Mouse (Mus musculus) stomach, embryonic 15.5 days (tissue): ENCODE measurements around the gene Rcbtb2. TPM values are rescaled to one million over a fixed set of nuclear protein-coding genes. Genes with fewer than 3 reads are reported as not detected.

Experiments
- ATAC-seq: fragments of 200-750 bp; cut with Nextera tagmentation; 2 replicates; pipeline ENCODE4 v1.8.0; 2017; ENCODE audit warnings: low read depth, moderate number of reproducible peaks, moderate TSS enrichment; ENCODE audit not compliant: insufficient read depth, low FRiP score
- H3K27ac ChIP-seq: fragments of 300-500 bp; sonication (generic); 2 replicates; pipeline ENCODE4 v1.5.1; 2015; ENCODE audit warnings: mild to moderate bottlenecking, inconsistent platforms
- H3K27me3 ChIP-seq: fragments of 300-500 bp; sonication (generic); replicated peaks from 2 replicates; pipeline ENCODE4 v1.6.1; 2015; ENCODE audit warnings: inconsistent platforms
- H3K36me3 ChIP-seq: fragments of 300-500 bp; sonication (generic); 2 replicates; pipeline ENCODE4 v1.6.1; 2015; ENCODE audit warnings: inconsistent platforms
- H3K4me1 ChIP-seq: fragments of 300-500 bp; sonication (generic); 2 replicates; pipeline ENCODE4 v1.6.1; 2015; ENCODE audit warnings: inconsistent platforms
- H3K4me2 ChIP-seq: fragments of 300-500 bp; sonication (generic); 2 replicates; pipeline ENCODE4 v1.6.1; 2015; ENCODE audit warnings: mild to moderate bottlenecking, inconsistent platforms
- H3K4me3 ChIP-seq: fragments of 300-500 bp; sonication (generic); replicated peaks from 2 replicates; pipeline ENCODE4 v1.5.1; 2015; ENCODE audit warnings: inconsistent platforms
- H3K9ac ChIP-seq: fragments of 300-500 bp; sonication (generic); 2 replicates; pipeline ENCODE4 v1.6.1; 2015; ENCODE audit warnings: inconsistent platforms
- H3K9me3 ChIP-seq: fragments of 300-500 bp; sonication (generic); 2 replicates; pipeline ENCODE4 v1.6.1; 2016; ENCODE audit warnings: inconsistent platforms
- WGBS: fragments of 180-500 bp; shearing (Covaris S2); methylation state at CpG from one replicate; pipeline ENCODE4 v1.1.7; 2015; 5-methylcytosine and 5-hydroxymethylcytosine counted together
- polyA plus RNA-seq: library from polyadenylated mRNA; unstranded; fragments of >200 nt; fragmentation: Nextera tagmentation; extraction: Ambion mirVana; gene quantifications from 2 replicates; pipeline ENCODE4 v1.2.1, GENCODE M21; 2015

Gene Rcbtb2
- polyA plus RNA-seq, 1 experiment from 2014 or later, result 87.3 TPM

DNA sequence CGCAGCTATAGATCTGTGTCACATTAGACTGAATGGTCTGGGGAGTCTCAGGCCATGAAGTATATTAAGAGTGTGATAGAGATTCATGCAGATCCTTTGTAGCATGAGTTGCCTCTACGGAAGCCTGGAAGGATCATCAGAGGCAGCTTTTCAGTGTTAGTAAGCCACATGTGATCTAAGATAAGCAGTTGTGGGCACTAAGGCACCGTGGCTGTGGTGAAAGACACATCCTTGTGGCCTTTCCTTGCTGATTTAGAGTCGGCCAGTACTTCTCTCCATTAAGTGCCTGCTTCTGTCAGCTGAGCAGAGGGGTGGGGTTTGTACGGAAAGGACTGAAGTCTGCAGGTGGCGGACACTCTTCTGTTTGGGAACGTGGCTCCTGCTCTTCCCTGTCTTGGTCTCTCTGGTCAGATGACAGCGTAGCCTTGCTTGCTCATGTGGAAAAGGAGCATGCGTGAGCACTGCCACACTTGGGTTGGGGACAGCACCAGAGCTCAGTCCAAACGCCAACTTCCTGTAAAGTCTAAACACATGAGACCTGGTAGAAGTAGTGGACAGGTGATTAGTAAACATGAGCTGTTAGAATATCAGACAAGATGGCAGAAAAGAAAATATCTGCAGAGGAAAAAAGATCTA, 40.6 kb downstream of the Rcbtb2 start:
- no peaks in the 10 kb centered on the region for H3K9me3 ChIP-seq
- H3K4me3 ChIP-seq, result no peak overlapping the region
- no peak overlapping the region for H3K27ac ChIP-seq
- ATAC-seq, result no peak
- no peak overlapping the region for H3K4me2 ChIP-seq
- no peaks in the 10 kb centered on the region for H3K27me3 ChIP-seq
- H3K4me1 ChIP-seq, result no peaks in the 10 kb centered on the region
- WGBS, result 90% methylated on average over 10 of the region's 10 CpGs
- peaks cover 27% of the 10 kb centered on the region for H3K36me3 ChIP-seq
- H3K9ac ChIP-seq, result no peak overlapping the region

DNA sequence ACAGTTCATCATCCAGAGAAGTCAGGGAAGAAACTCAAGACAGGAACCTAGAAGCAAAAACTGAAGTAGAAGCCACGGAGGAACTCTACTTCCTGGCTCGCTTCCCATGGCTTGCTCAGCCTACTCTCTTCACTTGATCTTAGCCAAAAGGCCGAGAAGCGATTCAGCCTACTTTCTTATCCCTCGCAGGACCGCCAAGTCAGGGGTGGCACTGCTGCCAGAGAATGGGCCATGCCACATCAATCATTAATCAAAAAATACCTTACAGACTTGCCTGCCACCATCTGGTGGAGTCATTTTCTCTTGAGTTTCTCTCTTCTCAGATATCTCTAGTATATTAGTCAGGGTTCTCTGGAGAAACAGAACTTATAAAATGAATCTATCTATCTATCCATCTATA, 42.3 kb downstream of the Rcbtb2 start:
- H3K36me3 ChIP-seq, result peaks cover 32% of the 10 kb centered on the region
- no peak for ATAC-seq
- 94% methylated on average over 6 of the region's 6 CpGs for WGBS
- no peak overlapping the region for H3K4me3 ChIP-seq
- H3K27ac ChIP-seq, result no peak overlapping the region
- no peak overlapping the region for H3K4me2 ChIP-seq
- H3K9ac ChIP-seq, result no peak overlapping the region
- no peaks in the 10 kb centered on the region for H3K4me1 ChIP-seq
- no peaks in the 10 kb centered on the region for H3K27me3 ChIP-seq
- H3K9me3 ChIP-seq, result no peaks in the 10 kb centered on the region

- 84% methylated on average over 6 of the region's 6 CpGs for WGBS
- H3K27ac ChIP-seq, result no peak overlapping the region
- no peaks in the 10 kb centered on the region for H3K4me1 ChIP-seq
- peaks cover 26% of the 10 kb centered on the region for H3K36me3 ChIP-seq
- no peak for ATAC-seq
- H3K4me3 ChIP-seq, result no peak overlapping the region
- no peaks in the 10 kb centered on the region for H3K9me3 ChIP-seq
- H3K27me3 ChIP-seq, result no peaks in the 10 kb centered on the region
- H3K9ac ChIP-seq, result no peak overlapping the region
- no peak overlapping the region for H3K4me2 ChIP-seq
Observed at GRCm38 (mm10) chr14:73168605-73169004, 45.8 kb downstream of the Rcbtb2 start.

DNA sequence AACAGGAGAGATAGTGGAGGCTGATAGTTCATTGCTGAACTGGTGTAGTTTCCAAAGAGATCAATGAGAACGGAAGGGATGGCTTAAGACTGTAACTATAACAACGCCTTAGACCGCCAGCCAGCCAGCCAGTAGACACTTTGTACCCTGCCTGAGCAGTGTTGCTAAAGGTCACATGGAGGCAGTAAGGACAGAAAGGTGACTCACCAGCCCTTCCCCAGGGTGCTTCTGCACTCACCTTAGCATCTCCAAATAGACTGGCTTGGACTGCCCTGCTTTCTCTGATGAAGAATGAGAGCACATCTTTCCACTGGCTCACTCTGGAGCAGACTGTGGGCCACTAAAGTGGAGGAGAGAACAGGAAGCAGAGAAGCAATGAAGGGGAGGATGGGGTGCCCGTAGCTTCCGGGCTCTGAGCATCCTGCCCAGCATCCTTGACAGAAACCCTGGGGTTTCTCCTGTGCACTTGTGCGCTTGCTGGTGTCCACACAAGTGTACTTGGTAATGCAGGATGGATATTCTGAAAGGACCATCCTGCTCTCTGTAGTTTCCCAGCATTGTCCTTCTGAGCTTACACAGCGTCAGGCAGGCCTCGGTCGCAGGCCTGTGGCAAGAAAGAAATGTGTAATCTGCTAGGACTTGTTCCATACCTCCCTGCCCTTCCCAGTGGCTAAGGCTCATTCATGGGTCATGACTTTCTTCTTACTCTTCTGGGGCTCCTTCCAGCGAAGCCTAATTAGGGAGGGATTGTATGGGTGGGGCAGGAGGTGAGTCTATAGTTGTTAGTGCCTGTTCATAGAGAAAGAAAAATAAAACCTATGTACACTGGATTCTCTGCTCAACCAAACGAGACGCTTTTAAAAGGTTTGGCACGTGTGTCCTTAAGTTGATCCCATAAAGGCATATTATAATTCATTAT, 47.3 kb downstream of the Rcbtb2 start:
- no peak overlapping the region for H3K9ac ChIP-seq
- peak overlapping the region; percentile 57; the same call in 1 of the 2 replicates for H3K27ac ChIP-seq
- WGBS, result 90% methylated on average over 13 of the region's 13 CpGs
- no peaks in the 10 kb centered on the region for H3K9me3 ChIP-seq
- no peak for ATAC-seq
- H3K27me3 ChIP-seq, result no peaks in the 10 kb centered on the region
- H3K4me1 ChIP-seq, result no peaks in the 10 kb centered on the region
- H3K36me3 ChIP-seq, result peaks cover 23% of the 10 kb centered on the region
- no peak overlapping the region for H3K4me2 ChIP-seq
- H3K4me3 ChIP-seq, result no peak overlapping the region

GRCm38 (mm10) chr14:73172196-73173011, 49.6 kb downstream of the Rcbtb2 start:
- Histone ChIP-seq H3K4me3 (no peak overlapping the region), H3K27ac (no peak overlapping the region), H3K9me3 (no peaks in the 10 kb centered on the region), H3K27me3 (no peaks in the 10 kb centered on the region), H3K4me1 (no peaks in the 10 kb centered on the region), H3K4me2 (no peak overlapping the region), H3K9ac (no peak overlapping the region), H3K36me3 (peaks cover 22% of the 10 kb centered on the region)
- 79% methylated on average over 12 of the region's 12 CpGs for WGBS
- no peak for ATAC-seq

GRCm38 (mm10) chr14:73173662-73174061, 50.8 kb downstream of the Rcbtb2 start:
- WGBS, result 89% methylated on average over 11 of the region's 11 CpGs

DNA sequence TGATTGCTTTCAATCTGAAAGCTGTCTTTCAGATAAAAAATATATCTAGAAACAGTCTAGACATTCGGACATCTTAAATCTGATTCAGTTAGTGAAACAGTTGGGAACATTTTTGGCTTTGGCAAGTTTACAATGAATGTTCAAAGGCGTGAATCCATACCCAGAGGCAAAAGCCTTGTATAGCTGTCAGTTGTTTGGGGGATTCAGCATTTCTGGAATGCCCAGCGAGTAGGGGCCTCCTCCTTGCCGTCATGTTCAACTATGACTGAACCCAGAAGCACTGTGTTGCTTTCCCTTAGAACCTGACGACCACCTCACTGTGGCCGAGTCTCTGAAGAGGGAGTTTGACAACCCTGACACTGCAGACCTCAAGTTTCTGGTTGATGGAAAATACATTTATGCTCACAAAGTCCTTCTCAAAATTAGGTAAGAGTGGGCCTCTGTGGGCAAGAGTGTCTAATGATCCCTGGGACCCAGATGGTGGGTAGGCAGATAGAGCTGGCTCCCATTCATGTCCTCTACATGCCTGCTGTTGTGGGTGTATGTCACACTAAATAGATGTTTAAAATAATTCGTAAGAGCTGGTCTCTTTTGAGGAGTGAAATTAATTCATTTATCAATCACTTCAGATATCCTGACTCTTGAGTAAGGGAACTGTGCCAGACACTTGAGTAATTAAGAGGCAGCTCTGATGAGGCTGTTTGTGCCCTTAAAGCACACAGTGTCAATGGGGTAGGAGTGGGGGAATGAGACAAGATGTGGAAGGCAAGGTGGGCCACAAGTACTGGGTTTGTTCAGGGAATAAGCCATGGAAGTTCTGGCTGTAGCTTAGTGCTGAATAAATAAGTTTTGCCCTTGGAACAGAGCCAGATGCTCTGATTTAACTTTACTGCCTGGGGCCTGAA, 51.5 kb downstream of the Rcbtb2 start:
- no peak for ATAC-seq
- Histone ChIP-seq H3K4me1 (no peaks in the 10 kb centered on the region), H3K27ac (no peak overlapping the region), H3K27me3 (no peaks in the 10 kb centered on the region), H3K9ac (no peak overlapping the region), H3K4me3 (no peak overlapping the region), H3K4me2 (no peak overlapping the region), H3K36me3 (peaks cover 18% of the 10 kb centered on the region), H3K9me3 (no peaks in the 10 kb centered on the region)
- WGBS, result 72% methylated on average over 7 of the region's 7 CpGs

More at GRCm38 (mm10) chr14:73173662-73174061, 50.8 kb downstream of the Rcbtb2 start:
- H3K4me1 ChIP-seq, result no peaks in the 10 kb centered on the region
- no peaks in the 10 kb centered on the region for H3K27me3 ChIP-seq
- no peak overlapping the region for H3K4me3 ChIP-seq
- no peak overlapping the region for H3K27ac ChIP-seq
- no peak for ATAC-seq
- no peaks in the 10 kb centered on the region for H3K9me3 ChIP-seq
- peaks cover 20% of the 10 kb centered on the region for H3K36me3 ChIP-seq
- H3K4me2 ChIP-seq, result no peak overlapping the region
- no peak overlapping the region for H3K9ac ChIP-seq

DNA sequence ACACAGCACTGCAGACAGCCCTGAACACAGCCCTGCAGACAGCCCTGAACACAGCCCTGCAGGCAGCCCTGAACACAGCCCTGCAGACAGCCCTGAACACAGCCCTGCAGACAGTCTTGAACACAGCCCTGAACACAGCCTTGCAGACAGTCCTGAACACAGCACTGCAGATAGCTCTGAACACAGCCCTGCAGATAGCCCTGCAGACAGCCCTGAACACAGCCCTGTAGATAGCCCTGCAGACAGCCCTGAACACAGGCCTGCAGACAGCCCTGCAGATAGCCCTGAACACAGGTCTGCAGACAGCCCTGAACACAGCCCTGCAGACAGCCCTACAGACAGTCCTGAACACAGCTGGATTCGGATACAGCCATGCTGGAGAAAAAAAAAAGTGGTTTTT, 52.2 kb downstream of the Rcbtb2 start:
- no peaks in the 10 kb centered on the region for H3K4me1 ChIP-seq
- H3K27ac ChIP-seq, result no peak overlapping the region
- H3K4me3 ChIP-seq, result no peak overlapping the region
- no peaks in the 10 kb centered on the region for H3K9me3 ChIP-seq
- H3K27me3 ChIP-seq, result no peaks in the 10 kb centered on the region
- 70% methylated on average over 1 of the region's 1 CpGs for WGBS
- no peak overlapping the region for H3K4me2 ChIP-seq
- peaks cover 15% of the 10 kb centered on the region for H3K36me3 ChIP-seq
- ATAC-seq, result no peak
- no peak overlapping the region for H3K9ac ChIP-seq

- WGBS, result 72% methylated on average over 6 of the region's 6 CpGs
Observed at GRCm38 (mm10) chr14:73175814-73176213, 53.0 kb downstream of the Rcbtb2 start.

DNA sequence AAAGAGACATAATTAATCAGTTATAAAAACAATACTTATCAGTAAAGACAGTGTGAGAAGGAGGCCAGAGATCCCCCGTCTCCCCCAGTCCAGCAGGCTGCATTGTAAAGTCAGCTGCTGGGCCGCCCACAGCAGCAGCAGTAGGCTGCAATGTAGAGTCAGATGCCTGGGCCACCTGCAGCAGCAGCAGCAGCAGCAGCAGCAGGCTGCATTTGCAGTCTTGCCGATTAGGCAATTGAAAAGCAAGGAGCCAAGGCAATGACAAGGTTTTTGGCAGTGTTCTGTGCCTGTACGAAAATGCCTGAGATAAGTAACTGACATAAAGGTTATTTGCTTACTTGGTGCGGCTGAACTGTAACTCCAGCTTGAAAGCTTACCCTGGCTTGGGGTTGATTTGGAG, 53.4 kb downstream of the Rcbtb2 start:
- no peak for ATAC-seq
- Histone ChIP-seq H3K9me3 (no peaks in the 10 kb centered on the region), H3K27ac (no peak overlapping the region), H3K4me3 (no peak overlapping the region), H3K4me2 (no peak overlapping the region), H3K4me1 (no peaks in the 10 kb centered on the region), H3K9ac (no peak overlapping the region), H3K27me3 (no peaks in the 10 kb centered on the region), H3K36me3 (peaks cover 10% of the 10 kb centered on the region)
- 83% methylated on average over 5 of the region's 5 CpGs for WGBS

More at GRCm38 (mm10) chr14:73175814-73176213, 53.0 kb downstream of the Rcbtb2 start:
- no peaks in the 10 kb centered on the region for H3K9me3 ChIP-seq
- H3K4me2 ChIP-seq, result no peak overlapping the region
- H3K9ac ChIP-seq, result no peak overlapping the region
- no peaks in the 10 kb centered on the region for H3K27me3 ChIP-seq
- ATAC-seq, result no peak
- H3K36me3 ChIP-seq, result peaks cover 14% of the 10 kb centered on the region
- no peak overlapping the region for H3K27ac ChIP-seq
- H3K4me1 ChIP-seq, result no peaks in the 10 kb centered on the region
- H3K4me3 ChIP-seq, result no peak overlapping the region

DNA sequence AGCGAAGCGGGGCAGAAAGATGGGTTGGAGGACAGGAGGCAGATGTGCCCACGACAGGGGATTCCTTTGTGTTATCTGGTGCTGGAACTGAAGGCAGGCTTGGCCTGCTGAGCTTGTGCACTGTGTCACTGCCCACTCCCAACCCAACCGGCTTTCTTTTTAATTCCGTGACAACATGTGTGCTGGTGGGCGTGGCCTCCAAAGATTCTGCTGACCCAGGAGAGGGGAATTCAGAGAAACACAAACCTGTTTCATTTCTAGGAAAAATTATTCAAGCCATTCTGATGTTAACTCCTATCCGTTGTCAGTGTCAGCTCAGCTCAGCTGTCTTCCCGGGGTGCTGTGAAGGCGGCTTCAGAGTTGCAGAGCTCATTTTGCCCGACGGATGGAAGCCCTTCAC, 55.1 kb downstream of the Rcbtb2 start:
- Histone ChIP-seq H3K9ac (no peak overlapping the region), H3K9me3 (no peaks in the 10 kb centered on the region), H3K4me2 (no peak overlapping the region), H3K36me3 (peaks cover 12% of the 10 kb centered on the region), H3K27me3 (no peaks in the 10 kb centered on the region), H3K4me1 (no peaks in the 10 kb centered on the region), H3K4me3 (no peak overlapping the region), H3K27ac (no peak overlapping the region)
- WGBS, result 82% methylated on average over 11 of the region's 11 CpGs
- ATAC-seq, result no peak
